Mouse (Mus musculus): Measurements from ENCODE around the gene Serping1.

The Serping1 gene

DNA sequence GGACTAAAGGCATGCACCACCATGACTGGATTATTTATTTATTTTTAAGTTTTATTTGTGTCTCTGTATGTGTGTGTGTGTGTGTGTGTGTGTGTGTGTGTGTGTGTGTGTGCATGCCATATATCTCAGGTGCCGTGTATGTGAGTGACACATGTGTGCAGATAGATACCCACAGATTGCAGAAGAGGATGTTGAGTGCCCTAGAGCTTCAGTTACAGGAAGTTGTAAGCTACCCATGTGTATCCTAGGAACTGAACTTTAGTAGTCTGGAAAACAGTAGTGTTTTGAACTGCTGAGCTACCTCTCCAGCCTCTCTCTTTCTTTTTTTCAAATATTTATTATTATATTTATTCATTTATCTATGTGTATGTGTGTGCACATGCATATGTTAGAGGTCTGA lies 8.1 kb upstream of the Serping1 start:
- DNase-seq (ENCODE audit: low read depth, low spot score): no peak

GRCm38 (mm10) chr2:84779210-84779609 lies 4.0 kb upstream of the Serping1 start:
- peak; percentile 70 for DNase-seq (ENCODE audit: low read depth, low spot score)

DNA sequence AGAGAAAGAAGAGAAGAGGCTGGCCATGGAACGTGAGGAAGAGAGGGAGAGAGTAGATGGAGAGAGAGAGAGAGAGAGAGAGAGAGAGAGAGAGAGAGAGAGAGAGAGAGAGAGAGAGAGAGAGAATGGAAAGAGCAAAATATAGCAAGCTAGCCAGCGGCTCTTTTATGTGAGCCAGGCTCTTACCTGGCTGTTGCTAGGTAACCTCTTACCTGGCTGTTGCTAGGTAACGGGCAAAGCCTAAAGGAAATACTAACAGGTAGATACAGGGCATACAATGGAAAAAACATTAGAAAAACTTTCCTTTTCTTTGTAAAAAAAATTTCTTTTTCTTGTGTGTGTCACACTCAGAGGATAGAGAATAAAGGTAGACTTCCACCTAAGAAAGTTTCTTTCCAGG lies 2.5 kb upstream of the Serping1 start:
- DNase-seq (ENCODE audit: low read depth, low spot score): no peak

DNA sequence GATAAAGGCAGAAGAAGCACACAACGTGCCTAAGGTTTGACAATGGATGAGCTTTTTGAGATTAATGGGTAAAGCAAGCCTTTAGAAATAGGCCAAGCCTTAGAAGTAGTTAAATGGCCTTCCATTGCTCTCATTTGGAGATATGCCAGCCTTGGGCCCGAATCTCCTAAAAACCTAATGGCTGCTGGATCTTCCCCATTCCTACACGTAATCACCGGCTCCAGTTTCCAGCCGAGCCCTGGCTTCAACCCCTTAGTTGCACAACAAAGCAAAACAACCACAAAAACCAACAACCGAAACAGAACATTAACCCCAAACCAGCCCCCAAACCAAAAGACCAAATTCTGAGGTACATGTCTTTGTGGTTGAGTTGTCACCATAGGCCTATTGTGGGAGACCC lies 421 bp upstream of the Serping1 start:
- no peak for DNase-seq (ENCODE audit: low read depth, low spot score)

GRCm38 (mm10) chr2:84774751-84775150 lies 493 bp downstream of the Serping1 start:
- DNase-seq (ENCODE audit: low read depth, low spot score): peak; percentile 94

DNA sequence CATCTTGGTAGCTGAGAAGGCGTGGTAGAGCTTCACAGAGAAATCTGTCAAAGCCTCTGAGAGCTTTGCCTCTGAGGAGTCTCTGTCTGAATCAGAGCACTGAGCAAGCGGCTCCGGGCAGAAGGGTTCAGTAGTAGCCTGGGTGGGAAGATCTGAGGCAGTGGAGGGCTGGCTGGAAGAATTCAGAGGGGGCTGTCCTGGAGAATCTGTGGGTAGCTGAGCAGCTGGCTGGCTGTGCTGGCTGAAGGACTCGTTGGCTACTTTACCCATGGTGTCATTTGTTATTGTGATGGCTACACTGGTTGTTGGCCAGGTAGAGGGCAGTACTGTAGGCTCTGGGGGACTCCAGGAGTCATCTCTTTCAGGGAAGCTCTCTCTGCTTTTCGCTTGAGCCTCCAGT lies 2.0 kb downstream of the Serping1 start:
- DNase-seq (ENCODE audit: low read depth, low spot score): no peak

- DNase-seq (ENCODE audit: low read depth, low spot score): no peak
Measured at GRCm38 (mm10) chr2:84772454-84772853, 2.8 kb downstream of the Serping1 start.

GRCm38 (mm10) chr2:84770501-84770900 lies 4.7 kb downstream of the Serping1 start:
- no peak for DNase-seq (ENCODE audit: low read depth, low spot score)

DNA sequence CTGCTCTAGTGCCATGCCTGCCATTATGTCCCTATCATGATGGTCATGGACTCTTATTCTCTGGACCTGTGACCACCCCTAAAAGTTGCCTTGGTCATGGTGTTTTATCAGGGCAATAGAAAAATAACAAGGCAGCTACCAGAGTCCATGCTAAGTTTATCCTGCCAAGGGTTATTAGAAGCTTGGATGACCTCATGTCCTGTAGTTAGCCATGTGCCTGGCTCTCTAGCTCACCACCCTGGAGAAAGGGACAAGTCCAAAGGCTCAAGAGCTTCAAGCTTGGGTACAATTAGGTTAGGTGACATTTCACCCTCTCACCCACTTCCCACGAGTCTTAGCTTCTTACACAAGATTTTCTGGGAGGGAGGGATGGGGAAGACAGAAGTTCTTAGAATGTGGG lies 12.4 kb downstream of the Serping1 start:
- no peak for DNase-seq (ENCODE audit: low read depth, low spot score)

DNA sequence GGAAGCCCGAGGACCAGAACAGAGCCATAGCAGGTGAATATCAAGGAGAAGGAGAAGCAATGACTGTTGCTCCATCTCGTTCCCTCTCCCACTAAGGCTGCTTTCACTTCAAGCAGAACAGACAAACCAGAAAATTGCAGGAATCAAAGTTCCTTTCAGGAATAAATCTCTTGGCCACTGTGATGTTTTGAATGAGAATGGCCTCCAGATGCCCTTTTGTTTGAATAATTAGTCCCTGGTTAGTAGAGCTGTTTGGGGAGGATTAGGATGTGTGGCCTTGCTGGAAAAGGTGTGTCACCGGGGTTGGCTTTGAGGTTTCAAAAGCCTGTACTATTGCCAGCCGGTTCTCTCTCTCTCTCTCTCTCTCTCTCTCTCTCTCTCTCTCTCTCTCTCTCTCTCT lies 12.9 kb downstream of the Serping1 start:
- DNase-seq (ENCODE audit: low read depth, low spot score): peak; percentile 75

GRCm38 (mm10) chr2:84761840-84762239 lies 13.4 kb downstream of the Serping1 start:
- no peak for DNase-seq (ENCODE audit: low read depth, low spot score)

- no peak for DNase-seq (ENCODE audit: low read depth, low spot score)
Measured at GRCm38 (mm10) chr2:84761309-84761708, 13.9 kb downstream of the Serping1 start.

DNA sequence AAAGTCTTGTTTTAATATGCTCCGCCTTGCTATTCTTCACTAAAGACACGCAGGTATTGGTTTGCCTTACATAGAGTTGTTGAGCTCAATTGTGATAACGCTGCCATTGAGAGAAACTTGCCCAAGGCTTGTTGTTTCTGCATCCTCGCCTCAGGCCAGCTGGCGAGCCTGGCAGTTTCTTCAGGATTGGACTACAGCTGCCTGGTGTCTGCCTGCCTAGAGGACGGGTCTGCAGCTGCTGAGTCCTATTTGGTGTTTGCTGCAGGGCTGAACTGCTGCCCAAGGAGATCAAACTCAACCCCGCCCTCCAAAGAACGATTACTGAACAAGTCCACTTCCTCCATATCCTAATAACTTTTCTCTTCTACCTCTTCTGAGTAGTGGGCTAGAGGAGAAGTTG lies 14.5 kb downstream of the Serping1 start:
- no peak for DNase-seq (ENCODE audit: low read depth, low spot score)

DNA sequence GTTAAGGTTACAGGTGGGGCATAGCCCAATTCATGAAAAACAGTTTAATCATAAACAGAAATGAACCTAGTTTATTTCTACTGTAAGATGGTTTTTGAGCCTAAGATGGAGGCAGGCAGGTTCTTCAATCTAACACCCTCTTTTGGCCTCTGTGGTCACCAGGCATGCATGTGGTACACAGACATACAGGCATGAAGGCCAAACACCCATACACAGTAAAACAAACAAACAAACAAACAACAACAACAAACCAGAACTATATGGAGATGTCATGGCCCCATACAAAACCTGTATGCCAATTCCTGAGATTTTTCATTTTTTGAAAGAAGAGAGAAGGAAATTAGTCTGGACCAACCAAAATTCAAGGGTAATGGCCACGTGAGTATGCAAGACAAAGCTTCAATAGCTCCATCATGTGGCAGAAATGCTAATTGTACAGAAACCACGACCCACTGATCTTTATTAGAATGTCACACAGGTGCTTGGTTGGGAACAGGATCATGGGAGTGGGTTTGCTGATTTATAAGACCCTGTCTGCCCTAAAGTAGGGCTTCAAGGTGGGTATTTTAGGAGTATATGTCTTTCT lies 16.6 kb downstream of the Serping1 start:
- peak; percentile 76 for DNase-seq (ENCODE audit: low read depth, low spot score)

GRCm38 (mm10) chr2:84757026-84757682 lies 18.1 kb downstream of the Serping1 start:
- peak; percentile 67 for DNase-seq (ENCODE audit: low read depth, low spot score)

DNA sequence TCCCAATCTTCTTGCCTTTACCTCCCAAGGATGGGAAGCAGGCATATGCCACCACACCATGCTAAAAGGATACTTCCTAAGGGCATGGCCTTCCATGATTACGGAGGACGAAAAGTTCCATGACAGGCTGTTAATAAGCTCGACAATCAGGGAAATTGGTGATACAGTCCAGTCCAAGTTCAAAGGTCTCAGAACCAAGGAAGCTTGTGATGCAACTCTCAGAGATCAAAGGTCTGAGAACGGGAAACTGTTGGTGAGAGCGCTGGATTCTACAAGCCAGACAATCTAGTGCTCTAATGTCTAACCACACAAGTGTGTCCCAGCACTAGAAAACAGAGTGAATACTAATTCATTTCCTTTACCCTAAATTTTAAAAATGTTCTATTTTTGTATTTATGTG lies 19.0 kb downstream of the Serping1 start:
- no peak for DNase-seq (ENCODE audit: low read depth, low spot score)

- no peak for DNase-seq (ENCODE audit: low read depth, low spot score)
Measured at GRCm38 (mm10) chr2:84750115-84750514, 25.1 kb downstream of the Serping1 start.

DNA sequence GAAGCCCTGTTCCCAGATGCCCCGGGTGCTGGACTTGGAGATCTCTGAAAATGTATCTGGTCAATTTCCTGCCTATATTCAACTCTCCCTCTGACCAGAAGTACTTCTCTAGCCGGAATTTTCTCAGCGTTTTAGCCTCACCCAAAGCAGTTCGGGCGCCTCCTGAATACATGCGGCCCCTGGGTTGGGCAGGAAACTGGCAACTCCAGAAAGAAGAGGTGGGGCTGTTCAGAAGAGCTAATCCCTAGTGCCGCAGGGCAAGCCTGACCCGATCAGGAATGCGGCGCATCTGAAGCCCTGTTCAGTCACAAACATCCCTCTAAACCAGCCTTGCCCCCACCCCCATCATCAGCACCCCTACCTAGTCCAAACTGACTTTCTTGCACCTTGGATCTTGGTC lies 31.1 kb downstream of the Serping1 start:
- peak; percentile 93 for DNase-seq (ENCODE audit: low read depth, low spot score)

DNA sequence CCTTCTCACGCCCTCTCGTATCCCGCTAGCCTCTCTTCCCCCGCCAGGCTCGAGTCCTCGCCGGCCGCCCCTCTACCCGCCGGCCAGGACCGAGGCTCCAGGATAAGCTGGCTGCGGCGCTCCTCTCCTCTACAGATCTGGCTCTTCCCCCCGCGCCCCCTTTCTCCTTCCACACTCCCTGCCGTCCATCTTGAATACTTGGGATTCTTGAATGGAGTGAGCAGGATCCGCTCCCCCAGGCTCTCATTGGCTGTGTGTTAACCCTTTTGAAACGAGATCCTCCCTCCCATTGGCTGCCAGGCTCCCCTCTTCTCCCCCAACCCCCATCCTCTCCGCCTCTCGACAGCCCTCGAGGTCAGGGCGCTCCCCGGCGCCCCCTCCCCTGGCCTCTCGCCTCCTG lies 31.7 kb downstream of the Serping1 start, which contains the start of gene Gm19426:
Gene Gm19426, minus strand, starts transcription at position 95 of the 400 bp plus-strand sequence.
- peak; percentile 99 for DNase-seq (ENCODE audit: low read depth, low spot score)

- DNase-seq (ENCODE audit: low read depth, low spot score): peak; percentile 99
Measured at GRCm38 (mm10) chr2:84742451-84743283, 32.6 kb downstream of the Serping1 start.

DNA sequence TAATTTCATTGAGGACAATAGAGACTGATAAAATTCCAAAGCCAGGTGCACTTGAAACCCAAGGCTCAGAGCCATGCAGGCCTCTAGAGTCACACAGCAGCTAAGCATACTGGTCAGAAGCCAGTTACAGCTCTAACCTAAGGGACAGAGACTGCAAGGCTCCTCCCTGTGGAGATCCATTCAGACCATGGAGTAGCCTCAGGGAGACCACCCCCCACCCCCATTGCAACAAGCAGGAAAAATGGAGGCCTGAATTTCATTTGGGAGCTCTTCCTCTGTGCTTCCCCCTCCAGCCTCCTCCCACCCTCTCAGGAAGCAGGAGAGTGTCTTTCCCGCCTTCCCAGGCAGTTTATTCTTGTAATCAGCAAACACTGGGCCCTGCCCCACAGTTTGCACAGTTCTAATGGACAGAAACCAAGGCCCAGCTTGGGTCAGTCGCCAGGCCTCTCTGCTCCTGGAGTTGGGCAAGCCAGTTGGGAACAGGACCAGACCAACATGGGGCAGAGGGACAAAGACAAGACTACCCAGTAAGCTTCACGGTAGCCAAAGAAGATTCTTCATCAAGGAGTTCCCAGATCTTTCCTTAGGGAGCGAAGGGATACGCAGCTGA lies 33.3 kb downstream of the Serping1 start:
- peak; percentile 84 for DNase-seq (ENCODE audit: low read depth, low spot score)

Measured in R1 (cell line).